Mouse (Mus musculus): ENCODE data around the gene Gskip. TPM values are rescaled to one million over a fixed set of nuclear protein-coding genes. Genes with fewer than 3 reads are reported as not detected.

Gene Gskip
- polyA plus RNA-seq, 1 experiment from 2014 or later = 34.0 TPM

GRCm38 (mm10) chr12:105688546-105688945 lies 3.9 kb downstream of the Gskip start:
- Histone ChIP-seq H3K27me3 (no peaks in the 10 kb centered on the region), H3K9ac (no peak overlapping the region), H3K27ac (no peak overlapping the region), H3K36me3 (peaks cover 31% of the 10 kb centered on the region), H3K4me2 (no peak overlapping the region), H3K4me3 (no peak overlapping the region), H3K4me1 (peaks cover 16% of the 10 kb centered on the region), H3K9me3 (no peaks in the 10 kb centered on the region)
- WGBS = 80% methylated on average over 4 of the region's 4 CpGs
- ATAC-seq (ENCODE audit: insufficient number of reproducible peaks, low FRiP score, low TSS enrichment, low read depth) = no peak

DNA sequence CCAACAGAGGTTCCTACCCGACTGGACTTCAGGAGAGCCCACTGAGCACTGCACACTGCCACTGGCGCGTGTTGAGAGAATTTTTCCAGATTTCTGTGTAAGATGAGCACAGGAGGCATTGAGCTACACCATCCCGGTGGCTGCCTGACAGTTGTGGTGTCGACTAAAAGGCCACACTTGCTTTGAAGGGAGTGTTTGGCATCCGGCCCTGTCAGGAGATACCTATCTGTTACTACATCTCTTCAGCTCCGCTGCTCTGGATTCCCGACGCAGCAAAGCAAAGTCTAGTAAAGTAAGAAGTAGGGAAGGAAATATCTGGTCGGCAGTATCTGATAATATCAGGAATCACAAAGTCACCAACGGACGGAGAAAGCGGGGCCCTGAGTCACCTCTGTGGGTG lies 4.8 kb downstream of the Gskip start:
- Histone ChIP-seq H3K27me3 (no peaks in the 10 kb centered on the region), H3K9me3 (no peaks in the 10 kb centered on the region), H3K9ac (no peak overlapping the region), H3K27ac (no peak overlapping the region), H3K4me2 (no peak overlapping the region), H3K36me3 (peaks cover 37% of the 10 kb centered on the region), H3K4me1 (peaks cover 11% of the 10 kb centered on the region), H3K4me3 (no peak overlapping the region)
- ATAC-seq (ENCODE audit: insufficient number of reproducible peaks, low FRiP score, low TSS enrichment, low read depth) = no peak
- WGBS = 89% methylated on average over 13 of the region's 13 CpGs

GRCm38 (mm10) chr12:105694021-105694420 lies 9.4 kb downstream of the Gskip start:
- WGBS = 97% methylated on average over 2 of the region's 2 CpGs
- H3K27ac ChIP-seq = no peak overlapping the region
- no peaks in the 10 kb centered on the region for H3K9me3 ChIP-seq
- no peak overlapping the region for H3K9ac ChIP-seq
- H3K36me3 ChIP-seq = peaks cover 36% of the 10 kb centered on the region
- ATAC-seq (ENCODE audit: insufficient number of reproducible peaks, low FRiP score, low TSS enrichment, low read depth) = no peak
- H3K4me1 ChIP-seq = no peaks in the 10 kb centered on the region
- no peak overlapping the region for H3K4me3 ChIP-seq
- H3K27me3 ChIP-seq = no peaks in the 10 kb centered on the region
- no peak overlapping the region for H3K4me2 ChIP-seq

- no peaks in the 10 kb centered on the region for H3K27me3 ChIP-seq
- 87% methylated on average over 7 of the region's 7 CpGs for WGBS
- H3K9me3 ChIP-seq = no peaks in the 10 kb centered on the region
- no peaks in the 10 kb centered on the region for H3K4me1 ChIP-seq
- H3K36me3 ChIP-seq = peaks cover 29% of the 10 kb centered on the region
- no peak overlapping the region for H3K9ac ChIP-seq
- no peak for ATAC-seq (ENCODE audit: insufficient number of reproducible peaks, low FRiP score, low TSS enrichment, low read depth)
- H3K4me3 ChIP-seq = no peak overlapping the region
- H3K27ac ChIP-seq = no peak overlapping the region
- H3K4me2 ChIP-seq = no peak overlapping the region
Measured at GRCm38 (mm10) chr12:105695848-105696247, 11.2 kb downstream of the Gskip start.

- WGBS = 84% methylated on average over 8 of the region's 8 CpGs
- Histone ChIP-seq H3K27ac (no peak overlapping the region), H3K36me3 (peaks cover 34% of the 10 kb centered on the region), H3K4me2 (no peak overlapping the region), H3K4me3 (no peak overlapping the region), H3K9ac (no peak overlapping the region), H3K4me1 (no peaks in the 10 kb centered on the region), H3K9me3 (no peaks in the 10 kb centered on the region), H3K27me3 (no peaks in the 10 kb centered on the region)
- ATAC-seq (ENCODE audit: insufficient number of reproducible peaks, low FRiP score, low TSS enrichment, low read depth) = no peak
Measured at GRCm38 (mm10) chr12:105697104-105697780, 12.6 kb downstream of the Gskip start.

- ATAC-seq (ENCODE audit: insufficient number of reproducible peaks, low FRiP score, low TSS enrichment, low read depth) = no peak
- WGBS = 91% methylated on average over 12 of the region's 12 CpGs
- no peaks in the 10 kb centered on the region for H3K9me3 ChIP-seq
Measured at GRCm38 (mm10) chr12:105700433-105700832, 15.8 kb downstream of the Gskip start.

GRCm38 (mm10) chr12:105705799-105706487 lies 21.3 kb downstream of the Gskip start, which contains the start of gene Ak7:
Ak7 (plus strand) TSS chr12:105705976.
- Histone ChIP-seq H3K9ac (no peak within 1 kb of the TSS), H3K9me3 (no peaks in the 10 kb centered on the region), H3K4me3 (peak within 1 kb of the TSS; percentile 10; the same call in 1 of the 2 replicates), H3K4me1 (peaks cover 6% of the 10 kb centered on the region), H3K36me3 (peaks cover 11% of the 10 kb centered on the region), H3K27me3 (no peaks in the 10 kb centered on the region), H3K27ac (no peak within 1 kb of the TSS), H3K4me2 (peak within 1 kb of the TSS; percentile 36)
- ATAC-seq (ENCODE audit: insufficient number of reproducible peaks, low FRiP score, low TSS enrichment, low read depth) = peak; percentile 61; the same call in 1 of the 2 replicates
- WGBS = 12% methylated on average over 22 of the region's 22 CpGs

More at GRCm38 (mm10) chr12:105700433-105700832, 15.8 kb downstream of the Gskip start:
- Histone ChIP-seq H3K36me3 (peaks cover 22% of the 10 kb centered on the region), H3K9ac (no peak overlapping the region), H3K4me1 (peaks cover 1% of the 10 kb centered on the region), H3K27me3 (no peaks in the 10 kb centered on the region), H3K4me3 (no peak overlapping the region), H3K27ac (no peak overlapping the region), H3K4me2 (no peak overlapping the region)

GRCm38 (mm10) chr12:105718616-105719015 lies 34.0 kb downstream of the Gskip start:
- Histone ChIP-seq H3K27ac (no peak overlapping the region), H3K4me3 (no peak overlapping the region), H3K36me3 (no peaks in the 10 kb centered on the region), H3K4me2 (no peak overlapping the region), H3K4me1 (no peaks in the 10 kb centered on the region), H3K27me3 (no peaks in the 10 kb centered on the region), H3K9me3 (no peaks in the 10 kb centered on the region), H3K9ac (no peak overlapping the region)
- no peak for ATAC-seq (ENCODE audit: insufficient number of reproducible peaks, low FRiP score, low TSS enrichment, low read depth)
- 61% methylated on average over 17 of the region's 17 CpGs for WGBS

GRCm38 (mm10) chr12:105720196-105720595 lies 35.6 kb downstream of the Gskip start:
- Histone ChIP-seq H3K9ac (no peak overlapping the region), H3K27me3 (no peaks in the 10 kb centered on the region), H3K9me3 (no peaks in the 10 kb centered on the region), H3K36me3 (no peaks in the 10 kb centered on the region), H3K4me1 (no peaks in the 10 kb centered on the region), H3K4me2 (no peak overlapping the region), H3K4me3 (no peak overlapping the region), H3K27ac (no peak overlapping the region)
- no peak for ATAC-seq (ENCODE audit: insufficient number of reproducible peaks, low FRiP score, low TSS enrichment, low read depth)
- 65% methylated on average over 3 of the region's 3 CpGs for WGBS

- Histone ChIP-seq H3K27me3 (no peaks in the 10 kb centered on the region), H3K4me3 (no peak overlapping the region), H3K36me3 (no peaks in the 10 kb centered on the region), H3K27ac (no peak overlapping the region), H3K9ac (no peak overlapping the region), H3K9me3 (no peaks in the 10 kb centered on the region), H3K4me2 (no peak overlapping the region), H3K4me1 (no peaks in the 10 kb centered on the region)
- ATAC-seq (ENCODE audit: insufficient number of reproducible peaks, low FRiP score, low TSS enrichment, low read depth) = no peak
- WGBS = 56% methylated on average over 14 of the region's 14 CpGs
Measured at GRCm38 (mm10) chr12:105721452-105722132, 37.0 kb downstream of the Gskip start.

DNA sequence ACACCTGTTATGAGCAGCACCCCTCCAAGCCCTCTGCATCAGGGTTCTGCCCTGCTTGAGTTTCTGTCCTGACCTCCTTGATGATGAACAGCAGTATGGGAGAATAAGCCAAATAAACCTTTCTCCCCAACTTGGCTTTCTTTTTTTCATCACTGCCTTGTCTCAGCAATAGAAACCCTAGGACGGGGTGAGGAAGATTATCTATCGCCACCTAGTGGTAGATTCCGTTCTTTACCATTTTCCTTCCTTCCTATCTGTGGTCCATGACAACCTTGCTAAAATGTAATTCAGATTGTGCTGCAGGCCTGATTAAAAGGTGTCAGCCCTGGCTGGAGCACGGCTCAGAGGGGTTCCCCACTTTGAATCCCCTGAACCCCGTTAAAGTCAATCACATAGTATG lies 38.0 kb downstream of the Gskip start:
- Histone ChIP-seq H3K4me2 (no peak overlapping the region), H3K27ac (no peak overlapping the region), H3K36me3 (no peaks in the 10 kb centered on the region), H3K4me1 (no peaks in the 10 kb centered on the region), H3K4me3 (no peak overlapping the region), H3K27me3 (no peaks in the 10 kb centered on the region), H3K9ac (no peak overlapping the region), H3K9me3 (no peaks in the 10 kb centered on the region)
- no peak for ATAC-seq (ENCODE audit: insufficient number of reproducible peaks, low FRiP score, low TSS enrichment, low read depth)
- 4% methylated on average over 5 of the region's 5 CpGs for WGBS

DNA sequence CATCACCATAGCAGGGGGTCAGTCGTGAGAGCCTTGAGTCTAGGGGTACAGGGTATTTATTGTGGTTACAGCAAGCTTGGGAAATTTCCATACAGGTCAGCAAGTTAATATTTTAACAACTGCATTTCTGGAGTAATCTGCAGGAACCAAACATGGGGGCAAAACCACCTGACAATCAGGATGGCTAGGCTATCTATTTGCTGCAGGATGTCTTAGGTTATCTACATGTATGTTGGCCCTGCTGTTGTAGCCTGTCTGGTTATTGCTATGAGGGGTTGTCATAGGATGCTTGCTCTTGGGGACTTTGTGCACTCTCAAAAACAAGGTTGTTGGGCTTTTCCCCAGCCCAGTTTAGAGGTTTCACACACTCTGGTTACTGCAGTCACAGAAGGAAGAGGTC lies 40.0 kb downstream of the Gskip start:
- WGBS = 44% methylated on average over 1 of the region's 1 CpGs

More for the DNA sequence above, 40.0 kb downstream of the Gskip start:
- H3K27ac ChIP-seq = no peak overlapping the region
- H3K9ac ChIP-seq = no peak overlapping the region
- H3K36me3 ChIP-seq = no peaks in the 10 kb centered on the region
- H3K4me1 ChIP-seq = no peaks in the 10 kb centered on the region
- H3K4me3 ChIP-seq = no peak overlapping the region
- H3K27me3 ChIP-seq = no peaks in the 10 kb centered on the region
- H3K9me3 ChIP-seq = no peaks in the 10 kb centered on the region
- H3K4me2 ChIP-seq = no peak overlapping the region
- no peak for ATAC-seq (ENCODE audit: insufficient number of reproducible peaks, low FRiP score, low TSS enrichment, low read depth)
